Mouse (Mus musculus): ENCODE measurements around the gene Olfr482. TPM values are rescaled to one million over a fixed set of nuclear protein-coding genes. Genes with fewer than 3 reads are reported as not detected.

The Olfr482 gene
- 0.10 TPM in 2 replicates for polyA plus RNA-seq (2016; fragmentation: Nextera tagmentation; extraction: Ambion mirVana)

- no peaks in the 10 kb centered on the region for H3K9me3 ChIP-seq (replicated peaks)
- no peak within 1 kb of the TSS for H3K27ac ChIP-seq
- no peak within 1 kb of the TSS for H3K4me3 ChIP-seq
- H3K4me1 ChIP-seq = no peaks in the 10 kb centered on the region
- 85% methylated on average over 1 of the region's 1 CpGs for WGBS
- no peaks in the 10 kb centered on the region for H3K27me3 ChIP-seq (ENCODE audit: low read depth, poor library complexity, severe bottlenecking)
- no peaks in the 10 kb centered on the region for H3K36me3 ChIP-seq
- DNase-seq (ENCODE audit: low spot score) = no peak
These were observed at the start of gene Olfr482 for GRCm38 (mm10) chr7:108097486-108097885. Gene Olfr482, minus strand, starts transcription at chr7:108097586.

- Histone ChIP-seq H3K9me3 (replicated peaks) (no peaks in the 10 kb centered on the region), H3K4me1 (no peaks in the 10 kb centered on the region), H3K4me3 (no peak within 1 kb of the TSS), H3K36me3 (no peaks in the 10 kb centered on the region), H3K27me3 (ENCODE audit: low read depth, poor library complexity, severe bottlenecking) (no peaks in the 10 kb centered on the region), H3K27ac (no peak within 1 kb of the TSS)
- no peak for DNase-seq (ENCODE audit: low spot score)
These were observed 30.0 kb upstream of the Olfr482 start, which contains the start of gene Olfr484 for GRCm38 (mm10) chr7:108127349-108127748. Gene Olfr484, minus strand, starts transcription at chr7:108127449.

GRCm38 (mm10) chr7:108121416-108121815 is 24.0 kb upstream of the Olfr482 start:
- Histone ChIP-seq H3K27me3 (ENCODE audit: low read depth, poor library complexity, severe bottlenecking) (no peaks in the 10 kb centered on the region), H3K27ac (no peak overlapping the region), H3K4me3 (no peak overlapping the region), H3K9me3 (replicated peaks) (no peaks in the 10 kb centered on the region), H3K36me3 (no peaks in the 10 kb centered on the region), H3K4me1 (no peaks in the 10 kb centered on the region)
- no peak for DNase-seq (ENCODE audit: low spot score)
- WGBS = 80% methylated on average over 1 of the region's 1 CpGs

GRCm38 (mm10) chr7:108120681-108121080 is 23.3 kb upstream of the Olfr482 start:
- no peaks in the 10 kb centered on the region for H3K9me3 ChIP-seq (replicated peaks)
- H3K27me3 ChIP-seq (ENCODE audit: low read depth, poor library complexity, severe bottlenecking) = no peaks in the 10 kb centered on the region
- H3K4me1 ChIP-seq = no peaks in the 10 kb centered on the region
- no peak overlapping the region for H3K27ac ChIP-seq
- WGBS = 10% methylated on average over 1 of the region's 1 CpGs
- DNase-seq (ENCODE audit: low spot score) = no peak
- H3K4me3 ChIP-seq = no peak overlapping the region
- no peaks in the 10 kb centered on the region for H3K36me3 ChIP-seq

GRCm38 (mm10) chr7:108100549-108100948 is 3.2 kb upstream of the Olfr482 start, which contains the start of gene Olfr483:
Gene Olfr483, plus strand, starts transcription at chr7:108100849.
- DNase-seq (ENCODE audit: low spot score) = no peak
- no peak within 1 kb of the TSS for H3K4me3 ChIP-seq
- H3K4me1 ChIP-seq = no peaks in the 10 kb centered on the region
- no peak within 1 kb of the TSS for H3K27ac ChIP-seq
- no peaks in the 10 kb centered on the region for H3K36me3 ChIP-seq
- no peaks in the 10 kb centered on the region for H3K27me3 ChIP-seq (ENCODE audit: low read depth, poor library complexity, severe bottlenecking)
- H3K9me3 ChIP-seq (replicated peaks) = no peaks in the 10 kb centered on the region
- WGBS = 86% methylated on average over 1 of the region's 1 CpGs

GRCm38 (mm10) chr7:108079555-108079954 is 17.8 kb downstream of the Olfr482 start, which contains the start of gene Olfr481:
Gene Olfr481, plus strand, starts transcription at chr7:108079855.
- no peak for DNase-seq (ENCODE audit: low spot score)
- no peaks in the 10 kb centered on the region for H3K9me3 ChIP-seq (replicated peaks)
- no peak within 1 kb of the TSS for H3K27ac ChIP-seq
- no peak within 1 kb of the TSS for H3K4me3 ChIP-seq
- H3K36me3 ChIP-seq = no peaks in the 10 kb centered on the region
- no peaks in the 10 kb centered on the region for H3K27me3 ChIP-seq (ENCODE audit: low read depth, poor library complexity, severe bottlenecking)
- no peaks in the 10 kb centered on the region for H3K4me1 ChIP-seq

GRCm38 (mm10) chr7:108067246-108067645 is 30.1 kb downstream of the Olfr482 start, which contains the start of gene Olfr480:
Gene Olfr480, minus strand, starts transcription at chr7:108067346.
- Histone ChIP-seq H3K9me3 (replicated peaks) (no peaks in the 10 kb centered on the region), H3K4me3 (no peak within 1 kb of the TSS), H3K36me3 (no peaks in the 10 kb centered on the region), H3K27me3 (ENCODE audit: low read depth, poor library complexity, severe bottlenecking) (no peaks in the 10 kb centered on the region), H3K4me1 (no peaks in the 10 kb centered on the region), H3K27ac (no peak within 1 kb of the TSS)
- WGBS = 83% methylated on average over 1 of the region's 1 CpGs
- no peak for DNase-seq (ENCODE audit: low spot score)

GRCm38 (mm10) chr7:108050393-108050792 is 47.0 kb downstream of the Olfr482 start, which contains the start of gene Olfr479:
Gene Olfr479, plus strand, starts transcription at chr7:108050693.
- WGBS = 93% methylated on average over 2 of the region's 2 CpGs
- H3K36me3 ChIP-seq = no peaks in the 10 kb centered on the region
- H3K27ac ChIP-seq = no peak within 1 kb of the TSS
- H3K27me3 ChIP-seq (ENCODE audit: low read depth, poor library complexity, severe bottlenecking) = no peaks in the 10 kb centered on the region
- H3K9me3 ChIP-seq (replicated peaks) = no peaks in the 10 kb centered on the region
- no peaks in the 10 kb centered on the region for H3K4me1 ChIP-seq
- no peak within 1 kb of the TSS for H3K4me3 ChIP-seq
- no peak for DNase-seq (ENCODE audit: low spot score)

Other genes with a start within 250 kb of the Olfr482 start
- not detected in 2 replicates for gene Olfr472, start 199.7 kb downstream of the Olfr482 start, polyA plus RNA-seq (2016; fragmentation: Nextera tagmentation; extraction: Ambion mirVana)
- gene Olfr473, start 167.1 kb downstream of the Olfr482 start, polyA plus RNA-seq (2016; fragmentation: Nextera tagmentation; extraction: Ambion mirVana) = not detected in 2 replicates
- gene Olfr474, start 142.9 kb downstream of the Olfr482 start, polyA plus RNA-seq (2016; fragmentation: Nextera tagmentation; extraction: Ambion mirVana) = not detected in 2 replicates
- not detected in 2 replicates for gene Olfr476, start 132.8 kb downstream of the Olfr482 start, polyA plus RNA-seq (2016; fragmentation: Nextera tagmentation; extraction: Ambion mirVana)
- not detected in 2 replicates for gene Olfr477, start 110.9 kb downstream of the Olfr482 start, polyA plus RNA-seq (2016; fragmentation: Nextera tagmentation; extraction: Ambion mirVana)
- not detected in 2 replicates for gene Olfr478, start 63.6 kb downstream of the Olfr482 start, polyA plus RNA-seq (2016; fragmentation: Nextera tagmentation; extraction: Ambion mirVana)
- gene Olfr479, start 46.9 kb downstream of the Olfr482 start, polyA plus RNA-seq (2016; fragmentation: Nextera tagmentation; extraction: Ambion mirVana) = not detected in 2 replicates
- not detected in 2 replicates for gene Olfr480, start 30.2 kb downstream of the Olfr482 start, polyA plus RNA-seq (2016; fragmentation: Nextera tagmentation; extraction: Ambion mirVana)
- gene Olfr481, start 17.7 kb downstream of the Olfr482 start, polyA plus RNA-seq (2016; fragmentation: Nextera tagmentation; extraction: Ambion mirVana) = not detected in 2 replicates
- not detected in 2 replicates for gene Olfr483, start 3.3 kb upstream of the Olfr482 start, polyA plus RNA-seq (2016; fragmentation: Nextera tagmentation; extraction: Ambion mirVana)
- not detected in 2 replicates for gene Olfr484, start 29.9 kb upstream of the Olfr482 start, polyA plus RNA-seq (2016; fragmentation: Nextera tagmentation; extraction: Ambion mirVana)
- not detected in 2 replicates for gene Olfr485, start 62.3 kb upstream of the Olfr482 start, polyA plus RNA-seq (2016; fragmentation: Nextera tagmentation; extraction: Ambion mirVana)
- gene Olfr486, start 75.2 kb upstream of the Olfr482 start, polyA plus RNA-seq (2016; fragmentation: Nextera tagmentation; extraction: Ambion mirVana) = not detected in 2 replicates
- not detected in 2 replicates for gene Olfr487, start 117.0 kb upstream of the Olfr482 start, polyA plus RNA-seq (2016; fragmentation: Nextera tagmentation; extraction: Ambion mirVana)
- gene Olfr488, start 160.8 kb upstream of the Olfr482 start, polyA plus RNA-seq (2016; fragmentation: Nextera tagmentation; extraction: Ambion mirVana) = not detected in 2 replicates
- gene Olfr490, start 191.3 kb upstream of the Olfr482 start, polyA plus RNA-seq (2016; fragmentation: Nextera tagmentation; extraction: Ambion mirVana) = not detected in 2 replicates
- not detected in 2 replicates for gene Olfr491, start 215.9 kb upstream of the Olfr482 start, polyA plus RNA-seq (2016; fragmentation: Nextera tagmentation; extraction: Ambion mirVana)
- not detected in 2 replicates for gene Olfr492, start 226.1 kb upstream of the Olfr482 start, polyA plus RNA-seq (2016; fragmentation: Nextera tagmentation; extraction: Ambion mirVana)
- not detected in 2 replicates for gene Olfr493, start 249.4 kb upstream of the Olfr482 start, polyA plus RNA-seq (2016; fragmentation: Nextera tagmentation; extraction: Ambion mirVana)

All from limb, embryonic 10.5 days (tissue).